Mouse (Mus musculus) myocyte (in vitro differentiated cells): ENCODE measurements around the gene Ctu2. TPM values are rescaled to one million over a fixed set of nuclear protein-coding genes. Genes with fewer than 3 reads are reported as not detected.

Experiments
- H3K27me3 ChIP-seq: one replicate; pipeline ENCODE4 v1.6.1; 2011; ENCODE audit not compliant: control insufficient read depth, insufficient read depth, insufficient read length
- H3K36me3 ChIP-seq: one replicate; pipeline ENCODE4 v1.6.1; 2011; ENCODE audit not compliant: control insufficient read depth, insufficient read depth
- H3K4me2 ChIP-seq: one replicate; pipeline ENCODE4 v1.6.1; 2011; ENCODE audit warnings: low read depth, control low read depth
- H3K4me3 ChIP-seq: one replicate; pipeline ENCODE4 v1.5.1; 2011; ENCODE audit warnings: mild to moderate bottlenecking, control low read depth, moderate library complexity
- H3K79me2 ChIP-seq: one replicate; pipeline ENCODE4 v1.6.1; 2011; ENCODE audit not compliant: control insufficient read depth, insufficient read depth
- H3ac ChIP-seq: one replicate; pipeline ENCODE4 v1.6.1; 2011; ENCODE audit not compliant: control insufficient read depth, insufficient read length
- CEBPB ChIP-seq: IDR thresholded peaks from 2 replicates; pipeline ENCODE4 v1.6.1; 2011; ENCODE audit warnings: mild to moderate bottlenecking, moderate library complexity; ENCODE audit not compliant: poor library complexity, insufficient read depth, severe bottlenecking
- E2F4 ChIP-seq: IDR thresholded peaks from one replicate; pipeline ENCODE4 v1.6.1; 2011; ENCODE audit warnings: mild to moderate bottlenecking, control low read depth, moderate library complexity; ENCODE audit not compliant: insufficient read depth
- MAX ChIP-seq: IDR thresholded peaks from one replicate; pipeline ENCODE4 v1.6.1; 2011; ENCODE audit warnings: low read depth, mild to moderate bottlenecking, control low read depth
- MYOD1 ChIP-seq, 3 experiments: IDR thresholded peaks; one replicate each; pipeline ENCODE4 v1.6.1; 2011; ENCODE audit warnings: control low read depth in 2 of 3, low read depth in 2 of 3, mild to moderate bottlenecking in 2 of 3, moderate library complexity in 1 of 3; ENCODE audit not compliant: insufficient read length in 2 of 3, control insufficient read depth in 1 of 3
- MYOG ChIP-seq, 3 experiments: IDR thresholded peaks; one replicate each; pipeline ENCODE4 v1.6.1; 2011; ENCODE audit warnings: control low read depth in 2 of 3, low read depth in 2 of 3, mild to moderate bottlenecking in 2 of 3; ENCODE audit not compliant: insufficient read length in 2 of 3, control insufficient read depth in 1 of 3, insufficient read depth in 1 of 3
- POLR2A ChIP-seq: IDR thresholded peaks from one replicate; pipeline ENCODE4 v1.6.1; 2011; ENCODE audit warnings: low read depth, mild to moderate bottlenecking, control low read depth, moderate library complexity; ENCODE audit not compliant: insufficient read length
- POLR2AphosphoS2 ChIP-seq: IDR thresholded peaks from one replicate; pipeline ENCODE4 v1.6.1; 2011; ENCODE audit warnings: low read depth, control low read depth; ENCODE audit not compliant: insufficient read length
- REST ChIP-seq: IDR thresholded peaks from one replicate; pipeline ENCODE4 v1.6.1; 2011; ENCODE audit warnings: mild to moderate bottlenecking, control low read depth, moderate library complexity; ENCODE audit not compliant: insufficient read depth, insufficient read length
- SRF ChIP-seq: IDR thresholded peaks from one replicate; pipeline ENCODE4 v1.6.1; 2011; ENCODE audit warnings: low read depth; ENCODE audit not compliant: control insufficient read depth, insufficient read length
- TCF12 ChIP-seq: IDR thresholded peaks from one replicate; pipeline ENCODE4 v1.6.1; 2011; ENCODE audit warnings: mild to moderate bottlenecking, control low read depth; ENCODE audit not compliant: poor library complexity, insufficient read depth, severe bottlenecking
- TCF3 ChIP-seq: IDR thresholded peaks from one replicate; pipeline ENCODE4 v1.6.1; 2011; ENCODE audit warnings: low read depth, control low read depth; ENCODE audit not compliant: insufficient read length
- USF1 ChIP-seq: IDR thresholded peaks from one replicate; pipeline ENCODE4 v1.6.1; 2011; ENCODE audit warnings: low read depth, mild to moderate bottlenecking, control low read depth, moderate library complexity
- polyA plus RNA-seq: library from polyadenylated mRNA; unstranded; fragments of >200 nt; fragmentation: generic; extraction: Trizol; gene quantifications from one replicate; pipeline ENCODE4 v1.2.1, GENCODE M21; 2012; ENCODE audit warnings: missing spikeins

Gene Ctu2
- polyA plus RNA-seq, 1 experiment: 31.5 TPM

DNA sequence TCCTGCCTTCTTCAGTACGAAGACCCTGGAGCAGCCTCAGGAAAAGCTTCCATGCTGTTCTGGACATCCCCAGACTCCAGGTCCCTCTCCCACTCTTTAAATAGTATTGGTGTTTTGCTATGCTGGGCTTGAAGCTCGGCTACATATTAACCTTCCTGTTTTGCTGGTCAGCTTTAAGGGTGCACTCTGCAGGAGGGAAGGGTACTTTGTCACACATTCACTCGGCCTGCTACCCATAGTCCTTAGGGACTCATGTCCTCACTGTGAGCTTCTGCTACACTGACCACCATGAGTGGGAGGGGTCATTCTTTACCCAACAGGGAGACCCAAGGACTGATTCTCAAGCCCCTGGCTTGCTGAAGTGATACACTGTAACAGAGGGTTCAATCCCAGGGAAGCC, 45.3 kb upstream of the Ctu2 start:
- no peak for TF ChIP-seq TCF12
- no peak for TF ChIP-seq USF1
- no peak for TF ChIP-seq CEBPB
- TF ChIP-seq MAX: no peak
- no peak for TF ChIP-seq MYOD1 (IDR thresholded peaks at IDR 0.05; ENCODE audit: control insufficient read depth in 1 of 3, insufficient read length in 2 of 3, low read depth in 2 of 3)
- TF ChIP-seq REST: no peak
- no peak for TF ChIP-seq POLR2A
- TF ChIP-seq TCF3: no peak
- no peak for TF ChIP-seq MYOG (IDR thresholded peaks at IDR 0.05; ENCODE audit: control insufficient read depth in 1 of 3, insufficient read depth in 1 of 3, insufficient read length in 2 of 3, low read depth in 2 of 3)
- no peak for TF ChIP-seq E2F4
- TF ChIP-seq SRF: no peak
- TF ChIP-seq POLR2AphosphoS2: no peak
- H3K4me2 ChIP-seq: no peak overlapping the region
- no peaks in the 10 kb centered on the region for H3K79me2 ChIP-seq
- H3K4me3 ChIP-seq: no peak overlapping the region
- peaks cover 5% of the 10 kb centered on the region for H3K36me3 ChIP-seq
- H3ac ChIP-seq: no peak overlapping the region
- no peaks in the 10 kb centered on the region for H3K27me3 ChIP-seq

GRCm38 (mm10) chr8:122431694-122432442, 44.1 kb upstream of the Ctu2 start:
- Histone ChIP-seq H3K79me2 (no peaks in the 10 kb centered on the region), H3K27me3 (no peaks in the 10 kb centered on the region), H3K36me3 (peaks cover 14% of the 10 kb centered on the region), H3K4me3 (no peak overlapping the region), H3ac (no peak overlapping the region), H3K4me2 (no peak overlapping the region)
- no peak for TF ChIP-seq MYOG (IDR thresholded peaks at IDR 0.05; ENCODE audit: control insufficient read depth in 1 of 3, insufficient read depth in 1 of 3, insufficient read length in 2 of 3, low read depth in 2 of 3)
- no peak for TF ChIP-seq USF1
- TF ChIP-seq TCF3: no peak
- TF ChIP-seq MAX: no peak
- TF ChIP-seq MYOD1 (IDR thresholded peaks at IDR 0.05; ENCODE audit: control insufficient read depth in 1 of 3, insufficient read length in 2 of 3, low read depth in 2 of 3): no peak
- no peak for TF ChIP-seq TCF12
- no peak for TF ChIP-seq CEBPB
- TF ChIP-seq POLR2AphosphoS2: no peak
- TF ChIP-seq REST: no peak
- no peak for TF ChIP-seq SRF
- TF ChIP-seq E2F4: no peak
- TF ChIP-seq POLR2A: no peak

DNA sequence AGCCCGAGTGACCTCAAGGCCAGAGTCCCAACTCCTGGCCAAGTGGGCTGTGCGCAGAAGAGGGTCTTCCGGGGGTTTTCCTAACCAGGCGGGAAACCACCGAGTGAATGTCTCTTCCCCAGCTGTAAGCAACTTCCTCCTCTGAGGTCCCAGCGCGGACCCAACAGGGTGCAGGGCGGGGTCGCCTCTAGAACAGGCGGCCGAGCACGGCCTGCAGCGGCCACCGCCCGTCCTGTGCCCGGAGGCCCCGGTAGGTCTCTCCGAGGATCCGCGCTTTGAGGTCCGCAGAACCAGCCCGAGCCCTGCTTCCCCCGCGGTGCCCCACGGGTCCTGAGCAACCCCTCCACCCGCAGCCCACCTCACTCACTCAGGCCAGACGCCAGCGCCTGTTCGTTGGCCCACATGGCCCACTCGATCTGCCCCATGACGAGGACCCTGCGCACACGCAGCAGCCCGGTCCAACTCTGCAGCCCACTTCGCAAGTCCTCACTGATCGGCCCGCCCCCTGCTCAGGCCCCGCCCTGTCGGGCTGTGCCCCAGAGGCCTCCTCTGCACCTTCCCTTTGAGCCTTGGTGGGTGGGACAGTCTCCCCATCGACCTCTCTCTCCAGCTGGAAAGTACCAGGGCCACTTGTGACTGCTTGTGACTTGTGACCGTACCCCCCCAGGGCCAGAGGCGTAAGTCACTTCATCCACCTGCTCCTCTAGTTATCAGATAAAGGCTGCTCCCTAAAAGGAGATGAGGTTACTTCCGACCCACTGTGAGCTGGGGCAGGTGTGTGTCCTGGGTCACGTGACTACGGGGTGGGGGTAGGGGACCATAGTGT, 43.3 kb upstream of the Ctu2 start, which contains the start of gene Cyba:
Gene Cyba (minus strand): TSS at position 488 of the 826 bp plus-strand sequence.
- Histone ChIP-seq H3K4me2 (no peak within 1 kb of the TSS), H3K79me2 (no peaks in the 10 kb centered on the region), H3K4me3 (no peak within 1 kb of the TSS), H3K36me3 (peaks cover 14% of the 10 kb centered on the region), H3ac (no peak within 1 kb of the TSS), H3K27me3 (no peaks in the 10 kb centered on the region)
- TF ChIP-seq POLR2AphosphoS2: peak; percentile 47
- no peak for TF ChIP-seq SRF
- no peak for TF ChIP-seq CEBPB
- TF ChIP-seq E2F4: no peak
- TF ChIP-seq TCF3: no peak
- no peak for TF ChIP-seq USF1

DNA sequence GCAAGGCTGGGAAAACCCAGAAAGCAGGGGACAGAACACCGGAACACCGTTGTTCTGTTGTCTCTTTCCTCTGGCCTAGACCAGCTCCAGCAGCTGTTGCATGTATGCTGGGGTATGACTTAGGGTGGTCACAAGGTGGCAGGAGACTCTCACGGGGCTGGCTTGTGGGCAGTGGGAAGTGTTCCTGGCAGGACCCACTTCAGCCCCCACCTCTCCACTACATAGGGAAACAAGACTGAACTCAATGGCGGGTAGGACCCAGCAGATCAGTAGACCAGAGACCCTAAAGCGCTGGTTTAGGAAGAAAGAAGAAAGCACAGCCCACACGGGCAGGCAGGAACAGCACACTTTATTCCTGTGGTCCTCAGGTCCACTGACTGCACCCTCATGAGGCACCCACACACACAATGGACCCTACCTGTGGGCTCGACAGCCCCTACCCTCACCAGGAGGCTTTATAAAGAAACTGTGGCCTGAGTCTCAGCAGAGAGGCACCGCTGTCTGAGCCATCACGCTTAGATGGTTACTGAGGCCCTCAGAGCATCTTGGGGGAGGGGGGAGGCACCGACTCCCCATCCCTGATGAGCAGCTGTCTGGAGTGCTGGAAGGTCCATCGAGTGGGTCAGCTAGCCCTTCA, 42.6 kb upstream of the Ctu2 start:
- Histone ChIP-seq H3K36me3 (peaks cover 14% of the 10 kb centered on the region), H3ac (no peak overlapping the region), H3K27me3 (no peaks in the 10 kb centered on the region), H3K4me3 (no peak overlapping the region), H3K4me2 (no peak overlapping the region), H3K79me2 (no peaks in the 10 kb centered on the region)
- TF ChIP-seq SRF (no peak), MAX (no peak), MYOD1 (IDR thresholded peaks at IDR 0.05; ENCODE audit: control insufficient read depth in 1 of 3, insufficient read length in 2 of 3, low read depth in 2 of 3) (no peak), USF1 (no peak), REST (no peak), E2F4 (no peak), POLR2AphosphoS2 (no peak), CEBPB (no peak), POLR2A (no peak), TCF12 (no peak), MYOG (IDR thresholded peaks at IDR 0.05; ENCODE audit: control insufficient read depth in 1 of 3, insufficient read depth in 1 of 3, insufficient read length in 2 of 3, low read depth in 2 of 3) (no peak), TCF3 (no peak)
